Mouse (Mus musculus) common myeloid progenitor, adult 5-6 weeks (primary cell): ENCODE results near the gene Saxo1. TPM values are rescaled to one million over a fixed set of nuclear protein-coding genes. Genes with fewer than 3 reads are reported as not detected.

ENCODE experiments used
- ATAC-seq: replicated peaks from 2 replicates; pipeline ENCODE4 v1.8.0; 2016; ENCODE audit warnings: low read depth, mild to moderate bottlenecking, moderate TSS enrichment, inconsistent platforms; ENCODE audit not compliant: poor library complexity, severe bottlenecking
- total RNA-seq: library from RNA; stranded (forward); fragments of 200-1000, 187-1606 nt; gene quantifications from 2 replicates; pipeline ENCODE4 v1.2.3, GENCODE M21; 2017

Gene Saxo1
- total RNA-seq, 1 experiment from 2014 or later: not detected

- ATAC-seq: no peak
These were observed 29.0 kb downstream of the Saxo1 start for GRCm38 (mm10) chr4:86529161-86529560.

- ATAC-seq: no peak
These were observed 30.7 kb downstream of the Saxo1 start for GRCm38 (mm10) chr4:86527162-86528136.

DNA sequence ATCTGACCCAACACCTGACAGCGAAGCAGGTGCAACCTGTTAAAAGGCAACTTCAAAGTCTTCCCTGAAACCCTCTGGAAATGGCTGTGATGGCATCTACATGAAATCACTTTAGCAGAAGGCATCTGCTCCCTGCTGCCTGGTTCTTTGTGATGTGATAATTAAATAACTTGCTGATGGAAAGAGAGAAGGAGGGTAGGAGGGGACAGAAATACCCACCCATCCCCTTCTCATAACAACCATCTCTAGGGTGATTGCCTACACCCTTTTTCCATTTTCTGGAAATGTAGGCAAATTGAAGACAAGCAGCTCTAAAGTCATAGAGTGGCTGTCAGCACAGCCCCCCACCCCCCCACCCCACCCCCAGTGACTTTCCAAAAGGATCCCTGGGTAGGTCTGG is 33.6 kb downstream of the Saxo1 start:
- ATAC-seq: no peak

DNA sequence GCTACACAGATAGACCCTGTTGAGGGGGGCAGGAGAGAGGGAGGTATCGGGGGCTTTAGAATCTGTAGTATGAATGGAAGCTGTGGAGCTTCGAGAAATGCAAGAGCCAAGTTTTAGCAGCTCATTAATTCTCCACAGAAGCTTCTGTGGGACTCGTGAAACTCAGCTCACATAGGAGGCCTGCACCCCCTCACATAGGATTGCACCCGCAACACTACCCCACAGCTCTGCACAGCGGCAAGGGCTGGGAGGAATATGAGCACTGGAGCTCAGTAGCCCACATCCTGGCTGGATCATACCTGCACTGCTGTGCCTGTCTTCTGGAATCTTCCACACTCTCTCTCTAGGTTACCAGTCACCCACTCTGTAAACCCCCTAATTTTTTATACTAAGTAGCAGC is 34.4 kb downstream of the Saxo1 start:
- ATAC-seq: no peak

DNA sequence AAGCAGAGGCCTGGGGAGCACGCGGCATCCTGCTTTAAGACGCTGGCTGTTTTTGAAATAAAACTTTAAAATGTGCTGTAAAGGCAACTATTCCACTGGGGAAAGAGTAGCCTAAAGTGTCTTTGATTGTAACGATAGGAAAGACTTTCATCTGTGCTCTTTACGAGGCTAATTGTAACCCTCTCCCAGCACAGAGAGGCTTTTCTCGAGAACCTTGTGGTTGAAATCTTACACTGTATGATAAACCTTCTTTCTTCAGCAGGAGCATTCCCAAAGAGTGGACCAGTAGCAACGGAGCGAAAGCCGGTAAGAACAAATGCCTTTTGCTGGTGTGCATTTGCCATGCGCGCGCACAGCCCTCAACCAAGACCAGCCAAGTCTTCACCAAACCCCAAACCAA is 37.4 kb downstream of the Saxo1 start:
- no peak for ATAC-seq

DNA sequence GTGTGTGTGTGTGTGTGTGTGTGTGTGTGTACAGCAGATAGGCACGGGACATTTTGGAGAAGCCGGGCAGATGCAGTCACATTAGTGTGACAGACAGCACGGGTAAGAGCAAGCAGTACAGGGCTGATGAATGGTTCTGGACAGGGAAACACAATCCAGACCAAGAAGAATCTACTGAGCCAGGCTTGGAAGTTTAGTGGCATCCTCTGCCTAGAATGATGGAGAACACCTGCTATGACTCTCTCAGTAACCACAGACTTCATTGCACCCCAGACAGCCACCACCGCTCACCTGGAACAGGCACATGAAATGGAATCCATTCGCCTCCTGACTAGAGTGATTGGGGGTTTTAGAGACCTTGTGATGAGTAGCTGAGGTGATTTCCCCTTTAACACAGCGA is 38.2 kb downstream of the Saxo1 start:
- no peak for ATAC-seq

DNA sequence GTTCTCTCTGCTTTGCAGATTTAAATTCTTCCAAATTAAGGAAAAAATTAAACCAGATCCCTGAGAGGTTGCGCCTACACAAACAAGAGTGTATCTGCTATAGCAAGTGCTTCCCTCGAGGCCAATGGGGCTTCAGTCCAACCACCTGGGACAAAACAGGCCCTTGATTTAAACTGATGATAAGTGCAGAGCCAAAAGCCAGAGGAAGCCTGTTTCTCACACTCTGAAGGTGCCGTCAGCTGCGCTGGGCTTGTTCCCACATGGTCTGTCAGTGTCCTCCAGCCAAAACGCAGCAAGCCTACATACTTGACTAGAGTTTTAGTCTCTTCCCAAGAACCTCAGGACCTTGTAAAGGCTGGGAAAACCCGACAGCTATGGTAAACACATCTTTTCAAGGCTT is 53.5 kb downstream of the Saxo1 start:
- ATAC-seq: no peak

DNA sequence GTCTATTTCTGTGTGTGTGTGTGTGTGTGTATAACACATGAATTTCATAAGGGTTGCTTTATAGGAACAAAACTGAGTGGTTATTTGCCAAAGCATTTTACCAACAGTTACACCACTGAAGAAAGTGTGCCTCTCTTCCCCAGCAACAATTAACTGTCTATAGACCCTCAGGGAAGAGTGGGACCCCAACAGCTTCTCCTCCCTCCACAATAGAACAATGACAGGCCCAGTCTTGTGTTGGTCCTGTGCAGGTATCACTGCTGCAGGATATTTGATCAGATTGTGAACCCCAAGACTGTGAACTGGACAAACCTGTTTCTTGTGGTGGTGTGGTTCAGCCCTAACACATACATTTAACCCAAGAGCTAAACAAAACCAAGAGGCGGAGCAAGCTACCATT is 58.6 kb downstream of the Saxo1 start:
- no peak for ATAC-seq

GRCm38 (mm10) chr4:86498754-86499153 is 59.4 kb downstream of the Saxo1 start:
- no peak for ATAC-seq

DNA sequence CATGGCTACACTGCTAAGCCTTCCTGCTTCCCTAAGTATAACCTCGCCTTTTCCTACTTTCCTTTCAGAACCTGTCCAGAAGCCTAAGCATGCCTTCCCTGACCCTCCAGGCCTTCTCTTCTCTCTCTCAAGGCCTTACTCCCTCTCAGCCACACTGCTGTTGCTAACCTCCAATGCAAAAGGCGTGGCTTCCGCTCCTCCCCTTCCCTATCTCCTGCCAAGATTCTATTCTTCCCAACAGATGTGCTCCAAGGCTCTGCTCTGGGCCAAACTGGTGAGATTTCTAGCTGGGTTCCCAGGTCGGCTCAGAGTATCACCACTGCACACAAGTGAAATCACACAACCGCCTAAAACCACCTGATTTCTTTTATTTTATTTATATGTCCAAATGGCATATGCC is 69.0 kb downstream of the Saxo1 start:
- ATAC-seq: no peak

DNA sequence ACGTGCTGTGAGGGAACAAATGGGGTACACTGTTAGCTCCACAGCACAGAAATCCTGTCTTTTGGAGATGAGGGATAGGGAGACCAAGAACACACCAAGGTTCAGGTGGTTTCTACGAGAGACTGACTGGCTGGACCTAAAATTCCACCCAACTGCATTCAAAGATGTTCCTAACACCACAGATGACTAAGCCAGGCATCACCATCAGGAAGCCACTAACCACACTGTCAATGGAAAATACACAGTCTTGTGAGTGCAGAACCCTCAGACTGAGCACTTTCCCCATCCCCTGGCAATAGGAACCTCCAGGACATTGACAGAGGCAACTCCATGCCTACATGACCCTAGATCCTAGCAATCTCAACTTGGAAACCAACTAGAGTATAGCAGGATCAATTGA is 71.2 kb downstream of the Saxo1 start:
- no peak for ATAC-seq

DNA sequence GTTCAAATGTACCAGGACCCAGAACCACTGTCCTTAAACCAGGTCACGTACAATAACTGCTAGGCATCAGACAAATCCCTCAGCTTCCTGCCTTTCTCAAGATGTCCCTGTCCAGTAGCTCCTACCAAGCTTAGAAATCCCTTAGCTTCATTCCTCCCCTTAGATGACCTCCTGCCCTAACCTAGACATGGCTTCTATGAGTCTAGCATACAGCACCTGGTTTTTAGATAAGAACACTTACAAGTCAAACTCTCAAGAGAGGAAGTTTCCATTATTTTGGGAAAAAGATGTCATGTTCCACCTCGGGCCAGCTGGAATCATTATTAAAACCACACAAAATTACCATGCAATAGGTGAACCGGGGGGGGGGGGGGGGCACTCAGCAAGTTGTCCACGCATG is 71.6 kb downstream of the Saxo1 start:
- ATAC-seq: no peak

- no peak for ATAC-seq
These were observed 73.1 kb downstream of the Saxo1 start for GRCm38 (mm10) chr4:86485052-86485451.

DNA sequence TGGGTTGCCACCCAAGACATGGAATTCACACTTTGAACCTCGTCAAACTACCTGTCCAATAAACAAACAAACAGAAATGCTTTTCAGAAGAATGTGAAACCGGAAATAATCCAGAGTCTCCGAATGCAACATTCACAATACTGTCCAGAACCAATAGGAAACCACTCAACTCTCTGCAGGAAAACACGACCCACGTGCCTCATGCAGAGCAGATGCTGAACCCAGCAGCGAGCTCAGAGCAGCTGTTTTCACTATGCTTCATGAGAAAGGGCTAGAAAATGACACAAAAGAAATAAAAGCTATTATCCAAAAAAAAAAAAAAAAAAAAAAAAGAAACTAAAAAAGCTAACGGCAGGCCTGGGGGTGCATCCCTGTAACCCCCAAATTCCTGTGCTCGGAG is 74.4 kb downstream of the Saxo1 start:
- ATAC-seq: no peak

GRCm38 (mm10) chr4:86483013-86483615 is 75.0 kb downstream of the Saxo1 start:
- ATAC-seq: no peak

GRCm38 (mm10) chr4:86480891-86481290 is 77.2 kb downstream of the Saxo1 start:
- no peak for ATAC-seq

- no peak for ATAC-seq
These were observed 93.3 kb downstream of the Saxo1 start for GRCm38 (mm10) chr4:86464808-86465207.

GRCm38 (mm10) chr4:86450468-86450867 is 107.7 kb downstream of the Saxo1 start:
- no peak for ATAC-seq

DNA sequence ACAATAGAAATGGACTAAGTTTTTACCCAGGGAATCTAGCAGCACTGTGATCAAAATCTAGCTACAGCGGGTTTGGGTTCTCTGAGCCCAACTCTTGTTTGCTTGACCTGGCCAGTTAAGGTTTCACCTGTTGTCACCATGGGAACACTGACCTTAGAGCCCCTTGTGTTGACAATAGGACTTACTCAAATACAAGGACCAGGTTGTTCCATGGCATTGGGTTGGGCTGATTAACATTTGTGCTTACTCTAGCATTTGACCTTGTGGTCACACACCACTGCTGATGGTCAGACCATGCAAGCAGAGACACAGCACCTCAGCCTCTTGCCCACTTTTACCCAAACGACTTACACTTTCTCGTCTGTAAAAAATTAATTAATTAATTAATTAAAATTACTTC is 121.8 kb downstream of the Saxo1 start:
- ATAC-seq: no peak

DNA sequence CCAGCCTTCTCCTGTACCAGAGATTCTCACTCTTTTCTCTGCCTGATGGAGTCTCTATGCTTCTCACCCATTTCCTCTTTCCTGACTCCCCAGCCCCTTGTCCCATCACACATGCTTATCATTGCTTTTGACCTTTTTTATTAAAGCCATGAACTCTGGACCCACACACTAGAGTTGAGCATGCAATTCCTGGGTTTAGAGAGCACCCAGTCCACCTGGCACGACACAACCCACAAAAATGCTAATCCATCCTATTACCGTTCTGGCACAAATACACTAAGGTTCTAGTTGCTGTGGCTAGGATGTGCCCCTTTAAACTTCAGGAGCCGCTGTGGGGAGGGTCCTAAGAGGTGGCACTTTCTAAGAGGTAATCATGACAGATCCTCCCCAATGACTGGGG is 122.5 kb downstream of the Saxo1 start:
- ATAC-seq: no peak

DNA sequence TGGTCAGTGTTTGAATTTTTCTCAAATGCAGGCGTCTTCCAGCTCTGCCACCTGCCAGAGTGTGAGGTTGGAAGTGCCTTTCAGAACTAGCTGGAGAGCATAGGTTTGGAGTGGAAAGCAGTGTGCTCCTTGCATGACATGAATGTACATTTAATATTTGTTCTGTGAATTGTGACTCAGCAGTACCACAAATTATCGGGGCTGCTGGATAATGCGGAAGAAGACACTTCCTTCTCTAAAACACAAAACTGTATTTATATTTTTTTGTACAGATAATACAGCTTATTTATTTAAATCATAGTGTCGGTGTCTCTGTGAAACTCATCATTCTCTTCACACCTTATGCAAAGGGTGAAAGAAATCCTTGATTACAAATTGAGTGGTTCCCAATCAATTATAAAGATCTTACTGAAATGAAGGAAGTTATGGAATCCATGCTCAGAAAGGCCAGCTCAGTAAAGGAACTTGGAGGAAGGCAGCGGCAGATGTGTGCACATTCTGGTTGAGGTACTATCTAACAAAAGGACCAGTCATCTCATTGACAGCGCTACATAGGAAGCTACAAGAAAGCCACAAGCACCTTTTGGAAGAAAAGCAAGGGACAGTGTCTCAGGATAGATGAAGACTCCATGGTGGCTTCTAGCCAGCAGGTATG is 129.9 kb downstream of the Saxo1 start:
- no peak for ATAC-seq
